Mouse (Mus musculus): ENCODE results near the gene Noc3l. TPM values are rescaled to one million over a fixed set of nuclear protein-coding genes. Genes with fewer than 3 reads are reported as not detected.

The Noc3l gene
- polyA plus RNA-seq (2012; ENCODE audit: low replicate concordance) = 0.41 and 2.0 TPM in 2 replicates

DNA sequence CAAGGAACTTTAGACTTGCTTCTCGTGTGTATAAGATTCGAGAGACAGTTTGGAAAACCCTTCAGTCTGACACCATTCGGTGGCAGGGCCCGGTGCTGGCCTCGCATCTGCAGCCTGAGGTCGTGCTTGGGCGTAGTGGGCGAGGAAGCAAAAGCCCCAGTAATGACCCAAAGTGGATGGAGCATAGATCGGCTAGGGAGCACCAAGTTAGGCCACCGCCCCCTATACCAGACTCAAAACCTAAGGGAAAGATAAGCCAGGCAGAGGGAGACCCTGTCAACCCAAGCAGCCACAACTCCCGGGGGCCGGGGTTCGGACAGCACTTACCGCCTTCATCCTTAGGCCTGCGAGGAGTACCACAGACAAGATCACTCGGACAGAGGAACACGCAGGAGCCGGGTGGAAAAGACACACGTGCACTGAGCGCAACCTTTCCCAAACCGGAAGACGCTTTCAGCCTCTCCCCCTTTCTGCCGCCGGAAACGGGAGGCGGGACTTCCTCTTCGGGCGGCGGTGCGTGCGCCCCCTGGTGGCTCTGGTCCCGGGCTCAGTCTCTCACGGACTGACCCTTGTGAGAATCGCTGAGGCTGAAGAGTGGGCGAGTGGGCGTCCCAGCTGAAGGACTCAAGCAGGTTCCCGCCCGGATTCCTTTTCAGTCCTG is at the start of gene Noc3l:
Gene Noc3l (minus strand): TSS at position 472 of the 661 bp plus-strand sequence.

DNA sequence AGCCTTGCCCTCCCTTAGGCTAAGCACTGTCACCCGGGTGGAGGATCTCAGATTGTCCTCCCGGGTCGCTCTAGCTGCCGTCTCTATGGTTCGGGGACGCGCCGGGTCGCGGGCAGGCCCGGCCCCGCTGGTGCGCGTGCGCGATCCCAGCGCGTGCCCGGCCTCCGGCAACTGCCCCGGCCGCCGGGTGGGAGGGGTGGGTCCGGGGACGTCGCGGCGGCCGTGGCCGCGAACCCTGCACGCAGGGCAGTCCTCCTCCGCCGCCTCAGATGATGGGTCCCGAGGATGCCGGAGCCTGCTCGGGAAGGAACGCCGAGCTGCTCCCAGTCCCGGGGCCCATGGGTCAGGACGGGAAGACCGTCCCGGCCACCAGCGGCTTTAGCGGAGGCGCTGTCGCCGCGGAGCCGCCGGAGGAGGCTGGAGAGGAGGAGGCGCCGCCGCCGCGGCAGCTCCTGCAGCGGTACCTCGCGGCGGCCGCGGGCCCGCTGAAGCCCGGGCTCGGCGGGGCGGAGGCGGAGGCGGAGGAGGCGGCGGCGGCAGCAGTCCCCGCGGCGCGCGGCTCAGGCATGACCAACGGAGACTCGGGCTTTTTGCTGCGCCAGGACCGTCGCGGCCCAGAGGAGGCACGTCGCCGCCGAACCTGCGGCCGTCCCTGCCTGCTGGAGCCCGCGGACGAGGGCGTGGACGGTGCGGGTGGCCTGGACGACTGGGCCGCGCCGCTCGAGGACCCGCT is 17.6 kb upstream of the Noc3l start, which contains the start of gene Tbc1d12:
Gene Tbc1d12 (plus strand): TSS at position 142 of the 733 bp plus-strand sequence.

Other genes starting within 250 kb of the Noc3l start
- gene Tbc1d12, start 17.3 kb upstream of the Noc3l start, polyA plus RNA-seq (2012; ENCODE audit: low replicate concordance) = 1.3 and 3.1 TPM in 2 replicates
- gene Hells, start 111.7 kb upstream of the Noc3l start, polyA plus RNA-seq (2012; ENCODE audit: low replicate concordance) = 1.2 and 2.6 TPM in 2 replicates
- gene Cyp2c55, start 187.8 kb upstream of the Noc3l start, polyA plus RNA-seq (2012; ENCODE audit: low replicate concordance) = not detected in 2 replicates
- gene Cyp2c65, start 241.8 kb upstream of the Noc3l start, polyA plus RNA-seq (2012; ENCODE audit: low replicate concordance) = not detected in 2 replicates

Measured in hematopoietic multipotent progenitor cell, adult 10-12 weeks (in vitro differentiated cells).